Mouse (Mus musculus) erythroblast, embryonic 14.5 days (primary cell): ENCODE measurements around the gene Six3. TPM values are rescaled to one million over a fixed set of nuclear protein-coding genes. Genes with fewer than 3 reads are reported as not detected.

Experiments used
- H3K27me3 ChIP-seq: 2 replicates; pipeline ENCODE4 v1.6.1; 2012; ENCODE audit warnings: inconsistent platforms; ENCODE audit not compliant: control insufficient read depth
- H3K36me3 ChIP-seq: 2 replicates; pipeline ENCODE4 v1.6.1; 2012; ENCODE audit warnings: mild to moderate bottlenecking, inconsistent platforms; ENCODE audit not compliant: control insufficient read depth
- H3K4me1 ChIP-seq: 2 replicates; pipeline ENCODE4 v1.6.1; 2012; ENCODE audit warnings: inconsistent platforms; ENCODE audit not compliant: control insufficient read depth
- H3K4me3 ChIP-seq: replicated peaks from 2 replicates; pipeline ENCODE3; 2012; ENCODE audit warnings: moderate library complexity, mild to moderate bottlenecking, inconsistent platforms
- H3K9me3 ChIP-seq: 2 replicates; pipeline ENCODE4 v1.6.1; 2012; ENCODE audit warnings: low read length, inconsistent platforms, mixed read lengths; ENCODE audit not compliant: control insufficient read depth
- GATA1 ChIP-seq: IDR thresholded peaks from 2 replicates; pipeline ENCODE4 v1.6.1; 2012; ENCODE audit warnings: low read length, inconsistent platforms, mixed read lengths
- TAL1 ChIP-seq: IDR thresholded peaks from 3 replicates; pipeline ENCODE4 v1.6.1; 2012; ENCODE audit warnings: low read length, inconsistent platforms, mixed read lengths
- polyA plus RNA-seq: library from polyadenylated mRNA; stranded (reverse); fragments of >175 nt; gene quantifications from 2 replicates; pipeline ENCODE4 v1.2.3, GENCODE M21; 2012

Six3 gene
- polyA plus RNA-seq, 1 experiment: not detected

DNA sequence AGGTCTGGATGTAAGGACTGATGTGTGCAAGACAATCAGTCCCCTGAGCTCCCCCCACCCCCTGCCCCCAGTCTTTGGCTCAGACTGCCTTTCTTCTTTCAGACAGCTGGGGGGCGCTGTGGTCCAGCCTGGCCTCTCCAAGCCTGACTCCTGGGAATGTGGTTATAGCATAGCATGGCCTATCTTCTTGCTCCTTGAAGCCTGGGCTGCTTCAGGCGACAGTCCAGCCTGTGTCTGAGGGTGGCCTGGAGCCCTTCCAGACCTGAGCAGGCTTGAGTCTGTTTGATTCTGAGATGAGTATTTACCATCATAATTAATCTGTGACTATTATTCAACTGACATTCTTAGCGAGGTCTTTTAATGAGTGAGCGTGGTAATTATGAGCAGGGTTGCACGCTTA is 17.7 kb downstream of the Six3 start:
- H3K4me3 ChIP-seq: no peak overlapping the region
- peaks cover 68% of the 10 kb centered on the region for H3K27me3 ChIP-seq
- H3K36me3 ChIP-seq: no peaks in the 10 kb centered on the region
- no peaks in the 10 kb centered on the region for H3K4me1 ChIP-seq
- TF ChIP-seq GATA1 (no peak), TAL1 (no peak)
- no peaks in the 10 kb centered on the region for H3K9me3 ChIP-seq

- no peak overlapping the region for H3K4me3 ChIP-seq
- H3K4me1 ChIP-seq: no peaks in the 10 kb centered on the region
- no peaks in the 10 kb centered on the region for H3K9me3 ChIP-seq
- H3K27me3 ChIP-seq: peaks cover 50% of the 10 kb centered on the region
- no peak for TF ChIP-seq TAL1
- TF ChIP-seq GATA1: no peak
- H3K36me3 ChIP-seq: no peaks in the 10 kb centered on the region
These were observed 20.2 kb downstream of the Six3 start for GRCm38 (mm10) chr17:85633619-85634018.

DNA sequence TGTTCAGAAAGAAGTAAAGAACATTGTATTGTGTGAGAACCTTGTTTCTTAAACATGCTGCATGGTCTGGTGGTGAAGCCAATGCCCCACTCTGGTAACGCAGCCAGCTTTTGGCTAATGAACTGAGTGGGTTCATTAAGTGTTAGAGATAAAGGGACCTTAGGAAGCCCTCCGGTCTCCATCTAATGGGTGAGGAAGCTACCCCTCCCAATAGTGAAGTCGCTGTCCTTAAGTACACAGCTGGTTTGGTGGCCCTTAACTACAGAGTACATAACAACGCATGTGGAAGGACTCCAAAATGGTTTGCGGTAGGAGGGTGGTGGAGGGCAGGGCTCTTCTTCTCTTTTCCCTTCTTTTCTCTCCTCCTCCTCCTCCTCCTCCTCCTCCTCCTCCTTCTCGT is 24.5 kb downstream of the Six3 start:
- Histone ChIP-seq H3K27me3 (peaks cover 16% of the 10 kb centered on the region), H3K4me3 (no peak overlapping the region), H3K4me1 (no peaks in the 10 kb centered on the region), H3K9me3 (no peaks in the 10 kb centered on the region), H3K36me3 (no peaks in the 10 kb centered on the region)
- TF ChIP-seq TAL1: no peak
- TF ChIP-seq GATA1: no peak

DNA sequence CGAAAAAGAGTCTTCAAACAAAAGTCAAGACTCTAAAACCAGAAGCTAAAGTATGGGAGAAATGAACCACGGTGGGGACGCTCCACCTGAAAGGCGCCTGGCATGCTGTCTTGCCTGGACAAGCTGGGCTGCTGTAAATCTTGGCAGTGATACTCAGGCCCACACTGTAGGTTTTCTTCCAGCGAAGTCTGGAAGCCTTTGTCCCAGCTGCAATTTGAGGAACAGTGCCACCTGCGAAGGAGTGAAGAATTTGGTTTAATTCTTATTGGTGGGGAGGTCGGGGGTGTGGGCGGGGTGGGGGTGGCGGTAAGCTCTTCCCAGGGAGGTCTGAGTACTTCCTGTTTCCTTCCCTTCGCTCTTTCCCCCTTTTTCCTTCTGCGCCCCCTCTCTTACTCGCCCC is 31.9 kb downstream of the Six3 start:
- H3K36me3 ChIP-seq: no peaks in the 10 kb centered on the region
- no peaks in the 10 kb centered on the region for H3K4me1 ChIP-seq
- no peaks in the 10 kb centered on the region for H3K9me3 ChIP-seq
- TF ChIP-seq GATA1: no peak
- TF ChIP-seq TAL1: no peak
- peaks cover 47% of the 10 kb centered on the region for H3K27me3 ChIP-seq
- H3K4me3 ChIP-seq: no peak overlapping the region

- peaks cover 47% of the 10 kb centered on the region for H3K27me3 ChIP-seq
- no peak overlapping the region for H3K4me3 ChIP-seq
- TF ChIP-seq GATA1: no peak
- no peaks in the 10 kb centered on the region for H3K4me1 ChIP-seq
- H3K36me3 ChIP-seq: no peaks in the 10 kb centered on the region
- no peaks in the 10 kb centered on the region for H3K9me3 ChIP-seq
These were observed 32.6 kb downstream of the Six3 start for GRCm38 (mm10) chr17:85645718-85646665.

- TF ChIP-seq TAL1: no peak
- TF ChIP-seq GATA1: no peak
- Histone ChIP-seq H3K27me3 (peaks cover 28% of the 10 kb centered on the region), H3K9me3 (no peaks in the 10 kb centered on the region), H3K36me3 (no peaks in the 10 kb centered on the region), H3K4me3 (no peak overlapping the region), H3K4me1 (no peaks in the 10 kb centered on the region)
These were observed 46.6 kb downstream of the Six3 start for GRCm38 (mm10) chr17:85660016-85660415.

DNA sequence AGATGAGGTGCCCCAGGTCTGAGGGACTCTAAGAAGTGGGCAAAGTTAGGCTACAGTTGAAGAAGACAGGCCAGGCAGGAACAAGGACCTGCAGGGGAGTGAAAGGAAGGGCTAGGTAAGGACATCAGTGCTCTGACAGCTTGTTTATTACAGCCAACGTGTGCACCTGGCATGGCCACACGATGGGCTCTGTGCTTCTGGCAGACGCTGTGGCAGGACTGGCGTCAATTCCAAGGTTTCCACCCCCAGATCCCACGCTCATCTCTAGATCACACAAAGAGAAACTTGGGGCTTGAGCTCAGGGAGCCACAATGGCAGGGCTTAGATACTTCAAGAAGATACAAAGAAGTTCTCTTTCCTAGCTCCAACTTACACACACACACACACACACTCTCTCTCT is 48.1 kb downstream of the Six3 start:
- H3K9me3 ChIP-seq: no peaks in the 10 kb centered on the region
- no peak for TF ChIP-seq TAL1
- no peak for TF ChIP-seq GATA1
- no peaks in the 10 kb centered on the region for H3K4me1 ChIP-seq
- peaks cover 35% of the 10 kb centered on the region for H3K27me3 ChIP-seq
- no peaks in the 10 kb centered on the region for H3K36me3 ChIP-seq
- no peak overlapping the region for H3K4me3 ChIP-seq

GRCm38 (mm10) chr17:85664202-85664601 is 50.8 kb downstream of the Six3 start:
- Histone ChIP-seq H3K9me3 (no peaks in the 10 kb centered on the region), H3K4me3 (no peak overlapping the region), H3K27me3 (peaks cover 38% of the 10 kb centered on the region), H3K4me1 (no peaks in the 10 kb centered on the region), H3K36me3 (no peaks in the 10 kb centered on the region)
- TF ChIP-seq GATA1 (no peak), TAL1 (no peak)

GRCm38 (mm10) chr17:85664618-85665320 is 51.4 kb downstream of the Six3 start:
- Histone ChIP-seq H3K4me3 (no peak overlapping the region), H3K27me3 (peaks cover 38% of the 10 kb centered on the region), H3K36me3 (no peaks in the 10 kb centered on the region), H3K9me3 (no peaks in the 10 kb centered on the region), H3K4me1 (no peaks in the 10 kb centered on the region)
- TF ChIP-seq TAL1 (no peak), GATA1 (no peak)

Other genes starting within 250 kb of the Six3 start
- gene Six2, start 74.7 kb downstream of the Six3 start, polyA plus RNA-seq: not detected in 2 replicates